Mouse (Mus musculus) megakaryocyte-erythroid progenitor cell, adult 5 weeks (primary cell): ENCODE results near the gene Kalrn. TPM values are rescaled to one million over a fixed set of nuclear protein-coding genes. Genes with fewer than 3 reads are reported as not detected.

Experiments
- polyA plus RNA-seq: library from polyadenylated mRNA; stranded (reverse); fragments of >175 nt; gene quantifications from 2 replicates; pipeline ENCODE4 v1.2.3, GENCODE M21; 2012

Gene Kalrn
- 2.9 and 4.9 TPM in 2 replicates for polyA plus RNA-seq

DNA sequence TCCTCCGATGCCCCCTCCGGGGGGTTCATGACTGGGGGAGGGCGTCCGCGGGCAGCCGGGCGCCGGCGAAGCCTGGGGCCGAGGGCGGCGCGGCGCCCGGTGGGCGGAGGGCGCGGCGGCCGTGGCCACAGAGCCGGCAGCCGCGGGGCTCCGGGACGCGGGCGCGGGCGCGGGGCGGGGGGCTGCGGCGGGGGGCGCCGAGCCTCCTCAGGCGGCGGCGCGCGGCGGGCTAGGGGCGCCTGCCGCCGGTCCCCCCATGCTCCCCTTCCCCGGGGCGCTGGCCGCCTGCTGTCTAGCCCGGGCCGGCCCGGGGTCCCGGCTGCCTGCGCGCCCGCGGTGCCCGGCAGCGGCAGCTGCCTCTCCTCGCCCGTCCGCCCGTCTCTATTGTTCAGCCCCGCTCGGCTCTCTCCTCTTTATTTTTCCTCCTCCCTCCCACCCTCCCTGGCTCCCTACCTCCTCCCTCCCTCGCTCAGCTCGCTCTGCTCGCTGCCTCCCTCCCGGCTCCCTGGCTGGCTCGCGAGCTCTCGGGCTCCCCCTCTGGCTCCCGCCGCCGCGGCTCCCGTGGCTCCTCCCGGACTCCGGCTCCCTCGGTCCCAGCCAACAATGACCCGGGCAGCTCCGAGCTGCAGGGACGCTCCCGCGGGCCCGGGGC is at the start of gene Kalrn:
TSS of gene Kalrn (minus strand) at position 382 of the 652 bp plus-strand sequence.

GRCm38 (mm10) chr16:33966538-33967282 is 606.6 kb downstream of the Kalrn start, which contains the start of gene Umps:
Gene Umps (minus strand): TSS chr16:33967038.

Other genes with a start within 250 kb of the Kalrn start
- gene Ropn1, start 76.4 kb upstream of the Kalrn start, polyA plus RNA-seq = not detected in 2 replicates
- 0.41 and 0.64 TPM in 2 replicates for gene Ccdc14, start 117.1 kb upstream of the Kalrn start, polyA plus RNA-seq
- gene Mylk, start 171.7 kb upstream of the Kalrn start, polyA plus RNA-seq = 3.1 and 6.6 TPM in 2 replicates